Mouse (Mus musculus) midbrain, embryonic 10.5 days (tissue): ENCODE measurements around the gene Iqcn. TPM values are rescaled to one million over a fixed set of nuclear protein-coding genes. Genes with fewer than 3 reads are reported as not detected.

Experiments
- DNase-seq: peaks from one replicate; pipeline ENCODE4 v3.0.0-alpha.2; 2017; ENCODE audit warnings: low spot score
- H3K27ac ChIP-seq: fragments of 300-500 bp; sonication (generic); replicated peaks from 2 replicates; pipeline ENCODE4 v1.5.1; 2016; ENCODE audit warnings: mild to moderate bottlenecking
- H3K27me3 ChIP-seq: fragments of 300-500 bp; sonication (generic); 2 replicates; pipeline ENCODE4 v1.6.1; 2016; ENCODE audit warnings: low read depth, mild to moderate bottlenecking; ENCODE audit not compliant: poor library complexity, severe bottlenecking
- H3K36me3 ChIP-seq: fragments of 300-500 bp; sonication (generic); 2 replicates; pipeline ENCODE4 v1.6.1; 2016; ENCODE audit warnings: mild to moderate bottlenecking, moderate library complexity
- H3K4me1 ChIP-seq: fragments of 300-500 bp; sonication (generic); 2 replicates; pipeline ENCODE4 v1.6.1; 2016
- H3K4me3 ChIP-seq: fragments of 300-500 bp; sonication (generic); 2 replicates; pipeline ENCODE4 v1.5.1; 2016; ENCODE audit warnings: mild to moderate bottlenecking, moderate library complexity
- H3K9me3 ChIP-seq: fragments of 300-500 bp; sonication (generic); replicated peaks from 2 replicates; pipeline ENCODE4 v1.6.1; 2016; ENCODE audit warnings: mild to moderate bottlenecking
- WGBS: fragments of 180-500 bp; shearing (Covaris S2); methylation state at CpG from one replicate; pipeline ENCODE4 v1.1.7; 2016; 5-methylcytosine and 5-hydroxymethylcytosine counted together
- polyA plus RNA-seq: library from polyadenylated mRNA; unstranded; fragments of >200 nt; fragmentation: Nextera tagmentation; extraction: Ambion mirVana; gene quantifications from 2 replicates; pipeline ENCODE4 v1.2.1, GENCODE M21; 2016

Iqcn gene
- polyA plus RNA-seq, 1 experiment from 2014 or later, result not detected

DNA sequence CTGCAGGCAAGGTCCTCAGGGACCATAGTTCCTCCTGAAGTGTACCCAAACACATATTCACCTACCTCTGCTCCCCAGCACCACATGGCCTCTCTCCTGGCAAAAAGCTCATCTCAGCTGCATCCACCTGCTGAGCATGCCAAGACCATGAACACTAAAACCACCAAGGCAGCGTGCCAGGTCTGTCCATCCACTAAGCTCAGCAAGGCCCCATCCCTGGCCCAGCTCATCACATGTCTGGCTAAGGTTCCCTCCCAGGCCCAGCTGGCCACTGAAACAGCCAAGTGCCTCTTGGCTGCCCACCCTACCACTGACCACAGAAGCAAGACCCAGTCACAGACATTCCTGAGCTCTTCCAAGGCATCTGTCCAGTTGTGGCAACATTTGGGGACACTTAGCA lies 7.0 kb downstream of the Iqcn start:
- Histone ChIP-seq H3K27me3 (no peaks in the 10 kb centered on the region), H3K4me3 (no peak overlapping the region), H3K9me3 (no peaks in the 10 kb centered on the region), H3K27ac (no peak overlapping the region), H3K4me1 (peaks cover 11% of the 10 kb centered on the region), H3K36me3 (no peaks in the 10 kb centered on the region)
- DNase-seq, result no peak
- 91% methylated on average over 1 of the region's 1 CpGs for WGBS

DNA sequence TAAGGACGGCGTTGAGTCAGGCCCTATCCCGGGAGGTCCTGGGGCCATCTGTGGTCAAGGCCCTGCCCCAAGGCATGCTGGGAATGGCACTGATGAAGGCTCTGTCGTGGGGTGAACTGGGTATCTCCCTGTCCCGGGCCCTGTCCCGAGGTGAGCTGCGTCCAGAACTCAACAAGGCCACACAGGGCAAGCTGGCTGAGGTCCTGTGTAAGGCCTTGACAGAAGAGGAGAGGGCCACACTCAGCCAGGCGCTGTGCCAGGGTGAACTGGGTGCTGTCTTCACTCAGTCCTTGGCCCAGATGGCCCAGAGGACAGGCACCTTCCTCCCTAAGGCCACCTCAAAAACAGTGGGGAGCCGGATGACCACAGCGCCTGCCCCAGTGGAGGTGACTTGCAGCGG lies 7.8 kb downstream of the Iqcn start:
- WGBS, result 88% methylated on average over 11 of the region's 11 CpGs
- Histone ChIP-seq H3K4me1 (peaks cover 11% of the 10 kb centered on the region), H3K27me3 (no peaks in the 10 kb centered on the region), H3K4me3 (no peak overlapping the region), H3K27ac (no peak overlapping the region), H3K36me3 (no peaks in the 10 kb centered on the region), H3K9me3 (no peaks in the 10 kb centered on the region)
- no peak for DNase-seq

GRCm38 (mm10) chr8:70713991-70714390 lies 10.7 kb downstream of the Iqcn start:
- H3K9me3 ChIP-seq, result no peaks in the 10 kb centered on the region
- peak overlapping the region; percentile 47; the same call in 1 of the 2 replicates for H3K27ac ChIP-seq
- H3K4me1 ChIP-seq, result peaks cover 15% of the 10 kb centered on the region
- DNase-seq, result no peak
- peaks cover 15% of the 10 kb centered on the region for H3K27me3 ChIP-seq
- H3K36me3 ChIP-seq, result no peaks in the 10 kb centered on the region
- 83% methylated on average over 7 of the region's 7 CpGs for WGBS
- H3K4me3 ChIP-seq, result no peak overlapping the region

- no peak overlapping the region for H3K4me3 ChIP-seq
- H3K9me3 ChIP-seq, result no peaks in the 10 kb centered on the region
- 83% methylated on average over 2 of the region's 2 CpGs for WGBS
- no peak for DNase-seq
- H3K4me1 ChIP-seq, result peaks cover 15% of the 10 kb centered on the region
- peaks cover 20% of the 10 kb centered on the region for H3K27me3 ChIP-seq
- H3K36me3 ChIP-seq, result no peaks in the 10 kb centered on the region
- H3K27ac ChIP-seq, result no peak overlapping the region
Observed at GRCm38 (mm10) chr8:70715086-70715485, 11.8 kb downstream of the Iqcn start.

DNA sequence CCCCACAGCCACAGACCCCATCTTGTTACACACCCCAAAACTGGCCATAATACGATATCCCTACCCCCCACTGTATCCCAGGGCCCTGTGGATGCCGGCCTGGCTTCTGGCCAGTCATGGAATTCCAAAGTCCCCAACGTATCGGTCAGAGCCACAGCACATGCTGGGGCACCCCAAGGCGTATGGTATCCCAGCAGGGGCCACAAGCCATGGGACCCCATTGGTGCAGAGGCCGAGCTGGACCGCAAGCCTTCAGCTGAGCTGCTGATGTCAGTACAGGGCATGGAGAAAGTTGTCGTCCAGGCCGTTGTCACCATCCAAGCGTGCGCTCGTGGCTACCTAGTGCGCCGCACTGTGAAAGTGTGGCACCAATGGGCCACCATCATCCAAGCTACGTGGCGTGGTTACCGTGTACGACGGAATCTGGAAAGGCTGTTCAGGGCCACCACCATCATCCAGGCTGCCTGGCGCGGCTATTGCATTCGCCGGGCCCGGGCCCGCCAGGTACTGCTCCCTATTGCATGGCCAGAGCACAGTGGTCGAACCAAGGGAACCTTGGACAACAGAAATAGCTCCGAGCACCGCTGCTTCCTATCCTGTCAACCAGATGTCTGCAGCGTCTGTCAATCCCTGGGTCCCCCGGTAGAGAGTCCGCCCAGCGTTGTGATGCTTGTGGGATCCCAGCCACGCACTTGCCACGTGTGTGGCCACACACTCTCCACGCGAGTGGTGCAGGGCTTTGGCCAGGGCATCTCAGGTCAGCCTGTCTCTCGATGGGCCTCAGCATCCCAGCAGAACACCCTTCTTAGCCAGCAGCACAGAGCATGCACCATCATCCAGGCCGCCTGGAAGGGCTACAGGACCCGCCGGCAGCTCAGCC lies 13.5 kb downstream of the Iqcn start:
- Histone ChIP-seq H3K36me3 (no peaks in the 10 kb centered on the region), H3K4me3 (no peak overlapping the region), H3K27ac (no peak overlapping the region; the same call in 1 of the 2 replicates), H3K9me3 (no peaks in the 10 kb centered on the region), H3K4me1 (peaks cover 15% of the 10 kb centered on the region), H3K27me3 (peaks cover 24% of the 10 kb centered on the region)
- no peak for DNase-seq
- 86% methylated on average over 40 of the region's 40 CpGs for WGBS

DNA sequence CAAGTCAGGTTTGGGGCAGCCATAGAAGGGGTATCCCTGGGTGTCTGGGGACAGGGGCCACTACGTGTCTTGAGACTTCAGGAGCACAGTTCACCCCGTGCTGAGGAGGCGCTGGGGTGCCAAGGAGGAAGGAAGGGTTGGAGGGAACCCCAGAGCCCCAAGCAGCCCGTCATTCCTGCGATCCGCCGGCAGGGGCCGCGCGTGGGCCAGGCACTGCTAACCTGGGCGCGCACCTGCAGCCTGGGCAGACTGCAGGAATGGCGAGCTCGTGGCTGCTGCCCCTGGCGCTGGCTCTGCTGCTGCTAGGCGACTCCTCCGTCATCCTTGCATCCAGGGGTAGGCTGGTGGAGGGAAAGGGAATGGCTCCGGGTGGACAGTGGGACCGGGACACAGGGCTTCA lies 15.0 kb downstream of the Iqcn start, which contains the start of gene Gm3336:
Gm3336 (plus strand) TSS at position 247 of the 400 bp plus-strand sequence.
- Histone ChIP-seq H3K36me3 (no peaks in the 10 kb centered on the region), H3K4me1 (peaks cover 14% of the 10 kb centered on the region), H3K9me3 (no peaks in the 10 kb centered on the region), H3K27me3 (peaks cover 26% of the 10 kb centered on the region), H3K27ac (no peak within 1 kb of the TSS), H3K4me3 (peak within 1 kb of the TSS; percentile 22; the same call in 1 of the 2 replicates)
- 2% methylated on average over 19 of the region's 19 CpGs for WGBS
- peak; percentile 54 for DNase-seq

- Histone ChIP-seq H3K36me3 (no peaks in the 10 kb centered on the region), H3K27me3 (peaks cover 26% of the 10 kb centered on the region), H3K4me1 (peaks cover 7% of the 10 kb centered on the region), H3K4me3 (no peak overlapping the region), H3K27ac (no peak overlapping the region), H3K9me3 (no peaks in the 10 kb centered on the region)
- no peak for DNase-seq
- WGBS, result 66% methylated on average over 9 of the region's 9 CpGs
Observed at GRCm38 (mm10) chr8:70719796-70720270, 16.6 kb downstream of the Iqcn start.

DNA sequence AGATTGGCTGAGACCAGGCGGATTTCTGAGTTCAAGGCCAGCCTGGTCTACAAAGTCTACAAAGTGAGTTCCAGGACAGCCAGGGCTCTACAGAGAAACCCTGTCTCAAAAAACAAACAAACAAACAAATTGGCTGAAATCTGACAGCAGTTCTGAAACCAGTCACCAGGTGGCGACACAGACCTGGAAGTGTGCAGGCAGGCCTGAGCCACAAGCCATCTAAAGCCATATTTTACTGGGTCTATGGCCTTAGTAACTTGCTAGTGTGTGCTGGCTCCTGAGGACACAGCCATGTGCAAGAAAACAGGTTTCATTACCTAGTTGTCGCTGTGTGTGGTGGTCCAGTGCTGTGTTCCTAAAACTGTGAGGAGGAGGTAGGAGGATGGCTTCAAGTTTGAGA lies 17.5 kb downstream of the Iqcn start:
- H3K4me3 ChIP-seq, result no peak overlapping the region
- H3K27me3 ChIP-seq, result peaks cover 27% of the 10 kb centered on the region
- 4% methylated on average over 3 of the region's 3 CpGs for WGBS
- H3K4me1 ChIP-seq, result peaks cover 7% of the 10 kb centered on the region
- no peak overlapping the region for H3K27ac ChIP-seq
- DNase-seq, result peak; percentile 78
- H3K9me3 ChIP-seq, result no peaks in the 10 kb centered on the region
- no peaks in the 10 kb centered on the region for H3K36me3 ChIP-seq

DNA sequence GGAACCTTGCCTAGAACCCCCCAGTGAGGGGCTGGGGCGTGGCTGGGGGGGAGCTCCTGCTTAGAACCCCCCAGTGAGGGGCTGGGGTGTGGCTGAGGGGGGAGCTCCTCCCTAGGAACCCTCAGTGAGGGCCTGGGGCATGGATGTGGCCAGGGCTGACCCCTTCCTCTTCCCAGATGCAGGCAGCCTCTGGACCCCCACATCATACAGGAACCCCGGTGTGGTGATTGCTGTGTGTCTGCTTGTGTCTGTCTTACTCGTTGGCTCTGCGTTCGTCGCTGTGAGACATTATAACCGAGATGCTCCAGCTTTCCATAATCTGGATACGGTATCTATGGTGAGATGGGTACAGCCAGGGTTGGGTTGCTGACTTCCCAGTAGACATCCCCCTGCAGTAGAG lies 18.3 kb downstream of the Iqcn start:
- DNase-seq, result no peak
- Histone ChIP-seq H3K27me3 (peaks cover 33% of the 10 kb centered on the region), H3K4me3 (no peak overlapping the region), H3K9me3 (no peaks in the 10 kb centered on the region), H3K4me1 (peaks cover 8% of the 10 kb centered on the region), H3K36me3 (no peaks in the 10 kb centered on the region), H3K27ac (no peak overlapping the region)
- 84% methylated on average over 8 of the region's 8 CpGs for WGBS

- H3K4me3 ChIP-seq, result no peak within 1 kb of the TSS
- peaks cover 8% of the 10 kb centered on the region for H3K4me1 ChIP-seq
- 77% methylated on average over 7 of the region's 7 CpGs for WGBS
- H3K27ac ChIP-seq, result 0 out of 2 replicates have a peak within 1 kb of the TSS, but pooled peaks have one; percentile 28
- H3K36me3 ChIP-seq, result no peaks in the 10 kb centered on the region
- H3K9me3 ChIP-seq, result no peaks in the 10 kb centered on the region
- H3K27me3 ChIP-seq, result peaks cover 41% of the 10 kb centered on the region
- no peak for DNase-seq
Observed at GRCm38 (mm10) chr8:70723486-70724210, 20.4 kb downstream of the Iqcn start, which contains the start of gene Pde4c. Gene Pde4c (plus strand): TSS chr8:70723720.

GRCm38 (mm10) chr8:70724216-70724615 lies 21.0 kb downstream of the Iqcn start:
- Histone ChIP-seq H3K36me3 (no peaks in the 10 kb centered on the region), H3K27ac (0 out of 2 replicates have a peak overlapping the region, but pooled peaks have one; percentile 28), H3K4me1 (peaks cover 8% of the 10 kb centered on the region), H3K9me3 (no peaks in the 10 kb centered on the region), H3K27me3 (peaks cover 44% of the 10 kb centered on the region), H3K4me3 (no peak overlapping the region)
- no peak for DNase-seq
- 84% methylated on average over 12 of the region's 12 CpGs for WGBS

DNA sequence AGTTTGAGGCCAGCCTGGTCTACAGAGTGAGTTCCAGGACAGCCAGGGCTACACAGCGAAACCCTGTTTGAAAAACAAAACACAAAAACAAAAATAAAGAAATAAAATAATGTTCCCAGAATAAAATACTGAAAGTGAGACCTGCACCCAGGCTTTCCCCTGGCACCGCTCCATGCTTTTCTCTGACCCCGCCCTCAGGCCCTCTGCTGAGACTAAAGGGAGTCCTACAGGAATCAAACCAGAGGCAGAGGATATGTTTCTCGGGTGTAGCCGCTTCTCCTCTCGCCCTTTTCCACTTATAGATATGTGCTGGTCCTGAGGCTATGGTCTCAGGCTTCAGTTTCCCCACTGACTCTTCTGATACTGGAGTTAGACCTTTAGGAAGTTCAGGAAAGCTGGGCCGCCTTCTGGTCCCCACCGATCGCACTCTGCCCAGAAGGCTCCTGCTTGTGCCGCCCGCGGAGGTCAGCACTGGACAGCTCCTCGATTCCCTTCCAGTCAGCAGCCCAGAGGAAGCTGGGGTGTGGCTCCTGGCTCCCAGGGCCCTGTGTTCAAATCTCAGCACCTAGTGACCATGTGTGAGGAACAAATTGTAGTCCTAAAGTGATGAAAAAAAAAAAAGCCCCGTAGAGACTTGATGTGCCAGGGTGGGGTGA lies 22.7 kb downstream of the Iqcn start:
- no peak for DNase-seq
- Histone ChIP-seq H3K4me1 (peaks cover 14% of the 10 kb centered on the region), H3K27ac (no peak overlapping the region), H3K4me3 (no peak overlapping the region), H3K27me3 (peaks cover 56% of the 10 kb centered on the region), H3K36me3 (no peaks in the 10 kb centered on the region), H3K9me3 (no peaks in the 10 kb centered on the region)
- 29% methylated on average over 14 of the region's 14 CpGs for WGBS
